Mouse (Mus musculus) midbrain, embryonic 16.5 days (tissue): Measurements from ENCODE around the gene Cisd2. TPM values are rescaled to one million over a fixed set of nuclear protein-coding genes. Genes with fewer than 3 reads are reported as not detected.

Source experiments
- ATAC-seq: fragments of 200-750 bp; cut with Nextera tagmentation; 2 replicates; pipeline ENCODE4 v1.8.0; 2017; ENCODE audit warnings: moderate TSS enrichment
- H3K27ac ChIP-seq: fragments of 300-500 bp; sonication (generic); 2 replicates; pipeline ENCODE4 v1.5.1; 2014; ENCODE audit warnings: mild to moderate bottlenecking, low read length, mixed read lengths
- H3K27me3 ChIP-seq: fragments of 300-500 bp; sonication (generic); 2 replicates; pipeline ENCODE4 v1.6.1; 2014; ENCODE audit warnings: low read depth, low read length, mixed read lengths; ENCODE audit not compliant: control insufficient read depth, insufficient read depth
- H3K36me3 ChIP-seq: fragments of 300-500 bp; sonication (generic); 2 replicates; pipeline ENCODE4 v1.6.1; 2014; ENCODE audit warnings: mild to moderate bottlenecking, low read length, moderate library complexity, mixed read lengths; ENCODE audit not compliant: control insufficient read depth, insufficient read depth
- H3K4me1 ChIP-seq: fragments of 300-500 bp; sonication (generic); 2 replicates; pipeline ENCODE4 v1.6.1; 2014; ENCODE audit warnings: mild to moderate bottlenecking, low read length, mixed read lengths; ENCODE audit not compliant: control insufficient read depth, insufficient read depth
- H3K4me2 ChIP-seq: fragments of 300-500 bp; sonication (generic); 2 replicates; pipeline ENCODE4 v1.6.1; 2014; ENCODE audit warnings: mild to moderate bottlenecking, low read length, mixed read lengths
- H3K4me3 ChIP-seq: fragments of 300-500 bp; sonication (generic); 2 replicates; pipeline ENCODE4 v1.5.1; 2014; ENCODE audit warnings: low read depth, mild to moderate bottlenecking, low read length, moderate library complexity, mixed read lengths
- H3K9ac ChIP-seq: fragments of 300-500 bp; sonication (generic); 2 replicates; pipeline ENCODE4 v1.6.1; 2014; ENCODE audit warnings: low read depth, low read length, mixed read lengths
- H3K9me3 ChIP-seq: fragments of 300-500 bp; sonication (generic); replicated peaks from 2 replicates; pipeline ENCODE4 v1.6.1; 2014; ENCODE audit warnings: mild to moderate bottlenecking, low read length, mixed read lengths; ENCODE audit not compliant: control insufficient read depth, poor library complexity, severe bottlenecking
- WGBS: fragments of 180-500 bp; shearing (Covaris S2); extraction: QIAGEN DNeasy Blood & Tissue Kit; methylation state at CpG from one replicate; pipeline ENCODE4 v1.1.7; 2014; 5-methylcytosine and 5-hydroxymethylcytosine counted together
- polyA plus RNA-seq: library from polyadenylated mRNA; unstranded; fragments of >200 nt; fragmentation: Nextera tagmentation; extraction: Ambion mirVana; gene quantifications from 2 replicates; pipeline ENCODE4 v1.2.1, GENCODE M21; 2015

Cisd2 gene
- polyA plus RNA-seq, 1 experiment from 2014 or later: 68.8 TPM

DNA sequence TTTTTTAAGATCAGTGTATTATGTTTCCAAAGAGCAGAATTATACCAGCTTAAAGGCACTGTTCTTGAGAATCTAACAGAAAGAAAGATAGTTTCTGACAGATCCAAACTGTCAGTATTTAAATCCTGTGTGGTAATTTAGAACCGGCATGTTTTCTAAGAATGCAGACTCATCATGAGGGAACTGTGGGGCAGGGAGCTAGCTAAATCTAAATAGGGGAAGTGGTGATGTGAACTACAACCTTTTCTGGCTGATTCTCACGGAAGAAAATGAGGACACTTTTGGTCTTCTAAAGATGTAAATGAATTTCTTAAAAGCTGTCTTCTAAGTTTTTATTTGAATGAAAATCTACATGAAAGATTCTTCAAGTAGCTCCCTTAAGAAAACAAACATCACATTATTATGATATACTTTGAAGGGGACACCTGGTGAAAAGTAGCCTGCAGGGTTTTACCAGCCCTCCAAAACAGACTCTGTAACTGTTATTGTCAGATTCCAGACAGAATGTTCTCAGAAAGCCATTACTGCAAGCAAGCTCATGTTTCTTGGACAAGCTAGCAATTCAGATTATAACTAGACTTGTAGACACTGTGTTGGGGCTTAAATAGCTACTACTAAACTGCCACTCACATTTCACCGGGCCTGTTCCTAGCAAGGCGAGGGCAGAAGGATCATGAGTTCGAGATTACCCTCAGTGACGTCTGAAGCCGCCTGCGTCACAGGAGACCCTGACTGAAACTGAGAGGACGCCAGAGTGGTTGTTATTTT, 3.0 kb downstream of the Cisd2 start:
- Histone ChIP-seq H3K27ac (no peak overlapping the region), H3K36me3 (no peaks in the 10 kb centered on the region), H3K27me3 (no peaks in the 10 kb centered on the region), H3K4me2 (no peak overlapping the region), H3K4me3 (no peak overlapping the region), H3K9me3 (no peaks in the 10 kb centered on the region), H3K9ac (no peak overlapping the region), H3K4me1 (peaks cover 23% of the 10 kb centered on the region)
- WGBS: 90% methylated on average over 9 of the region's 9 CpGs
- ATAC-seq: no peak

DNA sequence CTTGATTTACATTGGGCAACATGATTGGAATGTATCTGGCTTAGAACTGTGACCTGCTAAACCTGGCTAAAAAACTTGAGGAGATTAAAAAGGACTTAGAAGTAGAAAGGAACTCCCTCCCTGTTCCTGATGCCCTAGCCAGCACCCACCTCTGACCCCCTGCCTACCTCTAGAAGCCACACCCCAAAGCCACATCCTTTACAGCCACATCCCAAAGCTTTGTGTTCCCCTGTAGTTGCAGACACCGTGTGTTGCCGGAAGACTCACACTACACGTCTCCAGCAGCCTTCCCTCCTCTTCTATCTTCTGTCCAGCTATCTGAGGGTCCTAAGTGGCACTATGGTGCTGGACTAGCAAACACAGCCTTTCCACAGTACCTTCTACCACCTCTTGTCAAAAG, 5.9 kb downstream of the Cisd2 start:
- 94% methylated on average over 3 of the region's 3 CpGs for WGBS
- ATAC-seq: no peak

DNA sequence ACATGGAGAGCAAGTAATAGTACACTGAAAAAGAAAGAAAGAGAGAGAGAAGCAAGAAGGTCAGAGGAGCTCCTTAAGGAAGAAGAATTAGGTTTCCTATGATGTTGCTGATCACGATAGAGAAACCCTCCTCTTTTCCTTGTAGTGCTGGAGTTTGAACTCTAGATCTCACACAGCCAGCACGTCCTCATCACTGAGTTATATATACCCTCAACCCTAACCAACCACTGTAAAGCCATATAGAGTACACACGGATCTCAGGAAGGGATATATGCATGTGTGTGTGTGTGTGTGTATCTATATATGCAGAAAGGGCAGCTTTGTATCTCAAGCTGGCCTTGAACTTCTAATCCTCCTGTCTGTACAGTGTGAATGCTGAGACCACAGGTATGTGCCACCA, 6.5 kb downstream of the Cisd2 start:
- Histone ChIP-seq H3K9ac (no peak overlapping the region), H3K4me3 (no peak overlapping the region), H3K27me3 (no peaks in the 10 kb centered on the region), H3K27ac (no peak overlapping the region), H3K4me2 (no peak overlapping the region), H3K36me3 (no peaks in the 10 kb centered on the region), H3K9me3 (no peaks in the 10 kb centered on the region), H3K4me1 (peaks cover 13% of the 10 kb centered on the region)
- ATAC-seq: no peak
- WGBS: 88% methylated on average over 3 of the region's 3 CpGs

More for the DNA sequence above, 5.9 kb downstream of the Cisd2 start:
- H3K36me3 ChIP-seq: no peaks in the 10 kb centered on the region
- no peak overlapping the region for H3K4me2 ChIP-seq
- H3K27ac ChIP-seq: no peak overlapping the region
- H3K4me3 ChIP-seq: no peak overlapping the region
- peaks cover 15% of the 10 kb centered on the region for H3K4me1 ChIP-seq
- no peaks in the 10 kb centered on the region for H3K9me3 ChIP-seq
- H3K9ac ChIP-seq: no peak overlapping the region
- no peaks in the 10 kb centered on the region for H3K27me3 ChIP-seq

DNA sequence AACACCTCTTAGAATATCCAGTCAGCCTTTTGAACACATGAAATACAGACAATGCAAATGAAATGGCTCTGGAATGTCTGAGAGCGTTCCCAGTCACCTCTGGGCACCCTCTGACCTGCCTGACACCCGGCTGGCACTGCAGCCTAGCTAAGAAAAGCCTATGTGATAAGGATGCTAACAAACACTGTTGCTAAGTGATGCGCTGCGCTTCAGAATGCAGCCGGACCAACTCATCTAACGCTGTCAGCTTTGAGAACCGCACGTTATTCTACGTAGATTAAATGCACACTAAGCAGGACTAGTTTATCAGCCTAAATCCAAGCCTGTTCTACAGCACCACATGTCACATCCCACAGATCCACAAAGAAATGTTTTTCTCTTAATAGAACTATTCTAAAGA, 11.9 kb downstream of the Cisd2 start:
- 37% methylated on average over 9 of the region's 9 CpGs for WGBS
- Histone ChIP-seq H3K27ac (no peak overlapping the region), H3K9ac (no peak overlapping the region), H3K4me2 (no peak overlapping the region), H3K4me1 (0 out of 2 replicates have a peak, but pooled peaks cover 2% of the 10 kb centered on the region), H3K36me3 (peaks cover 5% of the 10 kb centered on the region), H3K27me3 (no peaks in the 10 kb centered on the region), H3K4me3 (no peak overlapping the region), H3K9me3 (no peaks in the 10 kb centered on the region)
- no peak for ATAC-seq

DNA sequence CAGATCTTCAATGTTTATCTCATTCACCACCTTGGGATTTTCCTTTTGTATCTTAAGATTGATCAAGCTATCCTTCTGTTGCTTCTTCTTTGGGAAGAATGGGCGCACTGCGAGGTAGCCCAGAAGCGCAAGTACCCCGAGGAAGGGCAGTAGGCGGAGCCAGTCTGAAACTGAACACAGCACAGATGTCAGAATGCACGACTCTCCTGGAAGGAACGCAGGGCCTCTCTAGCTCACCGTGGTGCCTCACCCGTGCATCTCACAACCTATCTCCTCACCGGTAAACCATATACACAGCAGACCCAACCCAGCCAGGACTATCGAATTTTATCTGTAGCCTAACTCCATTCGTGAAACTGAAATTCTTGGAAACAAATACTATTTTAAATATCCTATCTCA, 12.7 kb downstream of the Cisd2 start:
- H3K36me3 ChIP-seq: peaks cover 7% of the 10 kb centered on the region
- H3K27me3 ChIP-seq: no peaks in the 10 kb centered on the region
- no peak for ATAC-seq
- no peak overlapping the region for H3K27ac ChIP-seq
- H3K4me1 ChIP-seq: 0 out of 2 replicates have a peak, but pooled peaks cover 2% of the 10 kb centered on the region
- no peak overlapping the region for H3K4me3 ChIP-seq
- WGBS: 91% methylated on average over 12 of the region's 12 CpGs
- H3K9ac ChIP-seq: no peak overlapping the region
- H3K9me3 ChIP-seq: no peaks in the 10 kb centered on the region
- no peak overlapping the region for H3K4me2 ChIP-seq

DNA sequence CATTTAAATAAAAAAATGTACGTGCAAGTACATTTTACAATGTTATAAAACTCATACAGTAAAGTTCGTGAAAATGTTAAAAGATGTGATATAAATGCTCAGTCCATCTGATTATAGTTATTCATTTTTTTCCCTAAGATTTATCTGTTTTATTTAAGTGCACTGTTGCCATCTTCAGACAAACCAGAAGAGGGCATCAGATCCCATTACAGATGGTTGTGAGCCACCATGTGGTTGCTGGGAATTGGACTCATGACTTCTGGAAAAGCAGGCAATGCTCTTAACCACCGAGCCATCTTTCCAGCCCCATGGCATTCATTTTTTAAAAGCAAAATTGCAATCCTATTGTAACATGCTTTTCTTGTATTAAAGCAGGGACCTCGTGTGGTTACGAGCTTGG, 14.5 kb downstream of the Cisd2 start:
- Histone ChIP-seq H3K9ac (no peak overlapping the region), H3K4me2 (no peak overlapping the region), H3K4me1 (0 out of 2 replicates have a peak, but pooled peaks cover 2% of the 10 kb centered on the region), H3K9me3 (no peaks in the 10 kb centered on the region), H3K27ac (no peak overlapping the region), H3K36me3 (peaks cover 7% of the 10 kb centered on the region), H3K4me3 (no peak overlapping the region), H3K27me3 (no peaks in the 10 kb centered on the region)
- 96% methylated on average over 5 of the region's 5 CpGs for WGBS
- ATAC-seq: no peak

GRCm38 (mm10) chr3:135407351-135407750, 16.4 kb downstream of the Cisd2 start:
- Histone ChIP-seq H3K27ac (no peak overlapping the region), H3K9me3 (no peaks in the 10 kb centered on the region), H3K4me2 (no peak overlapping the region), H3K36me3 (peaks cover 7% of the 10 kb centered on the region), H3K4me3 (no peak overlapping the region), H3K27me3 (no peaks in the 10 kb centered on the region), H3K4me1 (0 out of 2 replicates have a peak, but pooled peaks cover 2% of the 10 kb centered on the region), H3K9ac (no peak overlapping the region)
- WGBS: 83% methylated on average over 8 of the region's 9 CpGs
- no peak for ATAC-seq

DNA sequence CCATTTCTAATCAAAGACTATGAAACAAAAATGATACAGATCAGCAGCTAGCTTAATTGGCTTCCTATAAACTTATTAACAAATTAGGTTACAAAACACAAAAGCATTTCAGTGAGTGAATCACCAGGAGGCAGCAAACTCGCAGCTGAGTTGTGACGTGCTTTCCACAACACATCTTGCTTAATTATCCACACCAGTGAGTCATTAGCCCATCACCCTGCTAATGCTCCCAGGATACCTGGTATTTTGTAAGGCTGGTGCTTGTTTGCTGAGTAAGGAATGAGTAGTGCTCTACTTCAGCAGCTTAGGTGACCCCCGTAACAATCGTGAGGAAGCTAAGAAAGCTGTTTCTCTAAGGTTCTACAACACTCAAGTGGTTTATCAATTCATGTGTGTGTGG, 19.1 kb downstream of the Cisd2 start:
- Histone ChIP-seq H3K27ac (no peak overlapping the region), H3K4me2 (no peak overlapping the region), H3K4me3 (no peak overlapping the region), H3K9ac (no peak overlapping the region), H3K9me3 (no peaks in the 10 kb centered on the region), H3K36me3 (peaks cover 7% of the 10 kb centered on the region), H3K4me1 (no peaks in the 10 kb centered on the region), H3K27me3 (no peaks in the 10 kb centered on the region)
- ATAC-seq: no peak
- 74% methylated on average over 4 of the region's 4 CpGs for WGBS

DNA sequence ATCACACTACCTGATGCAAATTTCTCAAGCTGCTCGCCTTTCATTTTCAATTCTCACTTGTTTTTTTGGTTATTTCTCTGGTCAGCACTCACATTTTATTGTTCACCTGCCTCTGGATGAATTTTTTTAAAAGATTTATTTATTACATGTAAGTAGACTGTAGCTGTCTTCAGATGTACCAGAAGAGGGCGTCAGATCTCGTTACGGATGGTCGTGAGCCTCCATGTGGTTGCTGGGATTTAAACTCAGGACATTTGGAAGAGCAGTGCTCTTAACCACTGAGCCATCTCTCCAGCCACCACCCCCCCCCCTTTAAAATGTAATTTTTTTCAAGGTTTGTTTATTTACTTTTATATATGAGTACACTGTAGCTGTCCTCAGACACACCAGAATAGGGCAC, 19.9 kb downstream of the Cisd2 start:
- no peaks in the 10 kb centered on the region for H3K9me3 ChIP-seq
- H3K4me1 ChIP-seq: no peaks in the 10 kb centered on the region
- H3K27me3 ChIP-seq: no peaks in the 10 kb centered on the region
- no peak overlapping the region for H3K9ac ChIP-seq
- ATAC-seq: no peak
- H3K4me3 ChIP-seq: no peak overlapping the region
- no peak overlapping the region for H3K4me2 ChIP-seq
- no peak overlapping the region for H3K27ac ChIP-seq
- 76% methylated on average over 5 of the region's 5 CpGs for WGBS
- peaks cover 3% of the 10 kb centered on the region; the same call in 1 of the 2 replicates for H3K36me3 ChIP-seq
